Mouse (Mus musculus): ENCODE measurements around the gene Crb2.

The Crb2 gene

DNA sequence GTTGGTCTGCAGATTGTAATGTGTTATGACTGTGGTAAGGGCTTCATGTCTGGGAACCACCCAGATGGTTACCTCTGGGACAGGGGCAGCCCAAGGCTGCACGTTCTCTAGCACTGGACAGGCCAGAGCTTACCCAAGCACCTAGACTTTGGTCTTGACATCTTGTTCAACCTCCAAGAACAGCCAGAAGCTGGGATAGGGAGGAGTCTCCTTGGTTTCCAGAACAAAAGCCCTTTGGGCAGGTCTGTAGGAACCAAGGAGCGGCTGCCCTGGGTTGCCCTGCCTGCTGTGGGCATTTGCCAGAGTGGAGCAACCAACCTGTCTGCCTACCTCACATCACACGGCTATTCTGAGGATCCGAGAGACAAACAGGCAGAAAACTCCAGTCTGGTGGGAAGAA lies 21.0 kb downstream of the Crb2 start:
- DNase-seq (ENCODE audit: low read depth in 1 of 2, low spot score in 2 of 2) = no peak

DNA sequence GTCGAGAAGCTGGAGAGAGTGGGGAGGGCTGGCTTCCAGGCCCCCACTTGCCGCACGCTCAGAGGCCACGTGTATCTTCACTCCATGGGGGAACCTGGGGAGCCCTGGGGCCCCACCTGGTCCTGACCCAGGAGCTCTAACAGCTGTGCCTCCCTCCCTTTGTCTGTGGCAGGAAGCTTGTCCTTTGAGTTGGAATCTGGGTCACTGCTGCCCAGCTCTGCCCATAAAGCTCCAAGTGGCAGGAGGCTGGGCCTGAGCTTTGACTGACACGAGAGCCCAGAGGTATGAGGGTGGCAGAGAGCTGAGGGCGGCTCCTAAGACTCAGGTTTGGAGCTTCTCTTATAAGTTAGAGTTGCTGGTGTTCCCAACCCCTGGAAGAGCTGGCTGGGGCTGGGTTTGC lies 23.1 kb downstream of the Crb2 start:
- no peak for DNase-seq (ENCODE audit: low read depth in 1 of 2, low spot score in 2 of 2)

- DNase-seq (ENCODE audit: low read depth in 1 of 2, low spot score in 2 of 2) = no peak
Observed at GRCm38 (mm10) chr2:37801687-37802086, 25.6 kb downstream of the Crb2 start.

DNA sequence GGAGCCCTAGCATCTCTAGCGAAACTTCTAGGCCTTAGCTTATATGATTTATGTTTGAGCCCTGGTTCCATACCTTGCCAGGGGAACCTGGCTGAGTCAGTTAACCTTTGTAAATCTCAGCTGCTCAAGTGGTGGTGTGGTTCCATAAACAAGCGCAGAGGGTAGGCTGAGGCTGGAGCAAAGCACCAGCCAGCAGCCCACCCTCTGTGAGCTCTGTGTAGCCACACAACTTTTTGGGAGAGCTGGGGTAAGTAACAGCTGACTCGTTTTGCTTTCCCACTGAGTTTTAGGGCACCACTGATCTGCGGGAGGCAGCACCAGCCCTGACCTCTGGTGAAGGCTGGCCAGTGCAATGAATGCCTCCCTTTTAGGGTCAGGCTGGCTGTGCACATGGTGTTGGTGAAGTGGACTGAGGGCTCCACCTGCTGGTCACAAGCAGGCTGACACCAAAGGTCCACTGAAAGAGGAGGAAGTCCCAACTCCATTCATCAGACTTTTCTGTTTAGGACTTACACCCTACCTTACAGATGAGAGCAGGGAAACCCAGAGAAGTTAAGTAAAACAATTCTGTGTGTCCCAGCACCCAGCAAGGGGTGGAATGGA lies 26.7 kb downstream of the Crb2 start:
- DNase-seq (ENCODE audit: low read depth in 1 of 2, low spot score in 2 of 2) = peak in 1 of 2 experiments; percentile 13

GRCm38 (mm10) chr2:37811682-37812081 lies 35.6 kb downstream of the Crb2 start:
- no peak for DNase-seq (ENCODE audit: low read depth in 1 of 2, low spot score in 2 of 2)

- DNase-seq (ENCODE audit: low read depth in 1 of 2, low spot score in 2 of 2) = no peak
Observed at GRCm38 (mm10) chr2:37812401-37812800, 36.4 kb downstream of the Crb2 start.

DNA sequence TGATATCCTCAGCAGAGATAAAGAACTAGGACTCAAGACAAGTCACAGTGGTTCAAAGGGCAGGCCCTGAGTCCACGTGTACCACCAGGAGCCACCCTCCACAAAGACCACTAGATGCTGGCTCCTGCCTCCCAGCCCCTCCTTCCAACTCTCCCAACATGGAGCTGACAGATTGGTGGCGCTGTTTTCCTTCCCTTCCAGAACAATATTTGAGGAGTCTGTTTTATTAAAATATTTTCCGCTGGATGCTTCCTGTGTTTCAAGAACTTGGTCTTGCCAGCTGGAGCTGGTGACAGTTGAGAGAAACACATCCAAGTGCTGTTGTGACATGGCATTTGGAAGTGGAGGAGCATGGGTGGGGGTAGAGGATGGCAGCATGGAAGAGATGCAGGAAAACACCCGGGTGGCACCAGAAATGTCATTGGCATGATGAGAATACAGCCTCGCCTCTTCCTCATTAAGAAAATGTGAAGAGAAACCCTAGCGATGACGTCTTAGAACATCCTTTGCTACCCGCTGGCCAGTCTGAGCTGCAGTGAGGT lies 38.8 kb downstream of the Crb2 start:
- no peak for DNase-seq (ENCODE audit: low read depth in 1 of 2, low spot score in 2 of 2)

- peak; percentile 17 to 28 for DNase-seq (ENCODE audit: low read depth in 1 of 2, low spot score in 2 of 2)
Observed at GRCm38 (mm10) chr2:37815676-37816075, 39.6 kb downstream of the Crb2 start.

- DNase-seq (ENCODE audit: low read depth in 1 of 2, low spot score in 2 of 2) = no peak
Observed at GRCm38 (mm10) chr2:37818761-37819525, 42.9 kb downstream of the Crb2 start.

- no peak for DNase-seq (ENCODE audit: low read depth in 1 of 2, low spot score in 2 of 2)
Observed at GRCm38 (mm10) chr2:37819526-37820152, 43.6 kb downstream of the Crb2 start.

DNA sequence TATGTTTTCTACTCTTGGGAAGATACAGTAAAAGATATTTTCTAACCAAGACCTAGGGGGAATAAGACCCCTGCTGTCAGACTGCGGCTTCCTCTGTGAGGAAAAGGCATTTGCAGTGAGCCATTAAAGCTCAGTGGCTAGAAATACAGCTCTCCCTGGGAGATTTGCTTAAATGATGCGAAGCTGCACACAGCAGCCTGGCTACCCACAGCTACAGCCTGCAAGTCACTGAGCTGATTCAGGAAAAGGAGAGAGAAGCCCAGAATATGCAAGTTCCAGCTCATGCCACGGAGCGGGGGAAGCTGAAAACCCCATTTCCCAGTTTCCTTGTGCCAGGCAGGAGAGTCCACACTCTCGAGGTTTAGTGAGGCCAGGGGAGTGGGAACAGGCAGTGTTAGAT lies 46.1 kb downstream of the Crb2 start:
- no peak for DNase-seq (ENCODE audit: low read depth in 1 of 2, low spot score in 2 of 2)

- DNase-seq (ENCODE audit: low read depth in 1 of 2, low spot score in 2 of 2) = no peak
Observed at GRCm38 (mm10) chr2:37823826-37824225, 47.8 kb downstream of the Crb2 start.

DNA sequence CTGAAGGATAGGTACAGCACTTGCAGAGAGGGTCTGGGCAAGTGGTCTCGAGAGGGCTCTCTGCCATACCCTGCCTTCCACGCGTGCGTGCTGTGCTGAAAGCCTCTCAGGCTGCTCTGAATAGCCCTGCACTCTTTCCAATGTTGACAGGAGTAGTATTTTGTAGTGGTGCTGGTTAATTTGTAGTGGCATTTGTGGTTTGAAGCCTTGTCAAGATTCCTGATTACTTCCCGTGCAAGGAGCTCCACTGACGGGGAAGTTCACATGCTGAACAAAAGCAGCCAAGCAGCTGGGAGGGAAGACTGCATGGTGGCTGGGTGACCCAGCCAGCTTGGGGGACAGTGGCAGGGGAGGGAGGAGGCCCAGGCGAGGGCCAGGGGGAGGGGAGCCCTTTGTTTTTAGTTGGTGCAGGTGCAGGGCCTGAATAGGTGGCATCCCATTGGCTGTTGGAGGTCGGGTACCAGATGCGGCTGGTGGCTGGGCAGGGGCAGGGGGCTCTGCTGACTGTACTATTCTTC lies 53.8 kb downstream of the Crb2 start:
- DNase-seq (ENCODE audit: low read depth in 1 of 2, low spot score in 2 of 2) = no peak

GRCm38 (mm10) chr2:37832253-37832652 lies 56.2 kb downstream of the Crb2 start:
- DNase-seq (ENCODE audit: low read depth in 1 of 2, low spot score in 2 of 2) = no peak

GRCm38 (mm10) chr2:37836926-37837325 lies 60.9 kb downstream of the Crb2 start:
- DNase-seq (ENCODE audit: low read depth in 1 of 2, low spot score in 2 of 2) = no peak

GRCm38 (mm10) chr2:37837542-37837941 lies 61.5 kb downstream of the Crb2 start:
- DNase-seq (ENCODE audit: low read depth in 1 of 2, low spot score in 2 of 2) = no peak

- DNase-seq (ENCODE audit: low read depth in 1 of 2, low spot score in 2 of 2) = no peak
Observed at GRCm38 (mm10) chr2:37838202-37838984, 62.3 kb downstream of the Crb2 start.

GRCm38 (mm10) chr2:37839922-37840321 lies 63.9 kb downstream of the Crb2 start:
- DNase-seq (ENCODE audit: low read depth in 1 of 2, low spot score in 2 of 2) = no peak

DNA sequence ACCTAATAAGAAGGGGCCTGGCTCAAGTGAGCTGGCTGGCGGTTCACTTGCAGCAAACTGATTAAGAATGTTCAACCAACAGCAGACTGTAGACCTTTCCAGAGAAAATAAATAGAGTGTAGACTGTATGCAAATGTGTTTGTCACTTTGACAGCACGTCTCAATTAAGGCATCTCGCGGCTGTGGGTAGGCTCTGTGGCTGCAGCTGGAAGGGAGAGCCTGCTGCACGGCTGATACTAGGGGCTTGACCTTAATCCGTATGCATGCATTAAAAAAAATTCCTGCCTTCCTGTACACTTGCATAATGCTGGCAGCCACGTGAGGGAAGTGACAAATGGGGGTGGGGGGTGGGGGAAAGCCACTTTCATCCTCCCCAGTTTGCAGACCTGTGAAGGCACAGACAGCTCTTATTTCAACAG lies 66.1 kb downstream of the Crb2 start:
- DNase-seq (ENCODE audit: low read depth in 1 of 2, low spot score in 2 of 2) = no peak

GRCm38 (mm10) chr2:37842719-37843118 lies 66.7 kb downstream of the Crb2 start:
- DNase-seq (ENCODE audit: low read depth in 1 of 2, low spot score in 2 of 2) = no peak

Measured in monocyte, adult 2 months (primary cell).